Mouse (Mus musculus): ENCODE data around the gene Rps29. TPM values are rescaled to one million over a fixed set of nuclear protein-coding genes. Genes with fewer than 3 reads are reported as not detected.

Gene Rps29
- polyA plus RNA-seq, 1 experiment from 2014 or later, result 1,279 TPM

- peak overlapping the region; percentile 83 for H3K4me3 ChIP-seq (ENCODE audit: low read depth, low read length)
- ATAC-seq, result no peak; the same call in 1 of the 2 replicates
- no peaks in the 10 kb centered on the region for H3K27me3 ChIP-seq (ENCODE audit: insufficient read depth, low read length)
- H3K9me3 ChIP-seq (ENCODE audit: low read length), result no peaks in the 10 kb centered on the region
- WGBS (ENCODE audit: insufficient replicate concordance), result under 1% methylated on average over 19 of the region's 19 CpGs
- peaks cover 15% of the 10 kb centered on the region for H3K4me1 ChIP-seq (ENCODE audit: insufficient read depth)
- DNase-seq, result no peak
- H3K36me3 ChIP-seq (replicated peaks; ENCODE audit: insufficient read depth, low read length), result peaks cover 12% of the 10 kb centered on the region
- H3K9ac ChIP-seq (replicated peaks), result peak overlapping the region; percentile 93
- H3K4me2 ChIP-seq (ENCODE audit: low read depth, low read length), result peak overlapping the region; percentile 77
- H3K27ac ChIP-seq (ENCODE audit: low read depth), result peak overlapping the region; percentile 97
- TF ChIP-seq EP300 (IDR thresholded peaks at IDR 0.05; ENCODE audit: low read depth), result no peak
- TF ChIP-seq CTCF (IDR thresholded peaks at IDR 0.05; ENCODE audit: low read depth), result no peak
These were observed 621 bp downstream of the Rps29 start for GRCm38 (mm10) chr12:69158366-69158764.

GRCm38 (mm10) chr12:69157107-69157506 lies 1.9 kb downstream of the Rps29 start:
- Histone ChIP-seq H3K27me3 (ENCODE audit: insufficient read depth, low read length) (no peaks in the 10 kb centered on the region), H3K36me3 (replicated peaks; ENCODE audit: insufficient read depth, low read length) (peaks cover 12% of the 10 kb centered on the region), H3K9ac (replicated peaks) (no peak overlapping the region), H3K27ac (ENCODE audit: low read depth) (peak overlapping the region; percentile 12; the same call in 1 of the 2 replicates), H3K4me1 (ENCODE audit: insufficient read depth) (peaks cover 15% of the 10 kb centered on the region), H3K4me3 (ENCODE audit: low read depth, low read length) (peak overlapping the region; percentile 83), H3K9me3 (ENCODE audit: low read length) (no peaks in the 10 kb centered on the region), H3K4me2 (ENCODE audit: low read depth, low read length) (peak overlapping the region; percentile 77)
- no peak for DNase-seq
- TF ChIP-seq CTCF (IDR thresholded peaks at IDR 0.05; ENCODE audit: low read depth), result no peak
- TF ChIP-seq EP300 (IDR thresholded peaks at IDR 0.05; ENCODE audit: low read depth), result no peak
- 90% methylated on average over 2 of the region's 2 CpGs for WGBS (ENCODE audit: insufficient replicate concordance)
- ATAC-seq, result no peak

- ATAC-seq (no peak), DNase-seq (no peak)
- H3K9me3 ChIP-seq (ENCODE audit: low read length), result no peaks in the 10 kb centered on the region
- TF ChIP-seq EP300 (IDR thresholded peaks at IDR 0.05; ENCODE audit: low read depth) (no peak), CTCF (IDR thresholded peaks at IDR 0.05; ENCODE audit: low read depth) (no peak)
- no peaks in the 10 kb centered on the region for H3K27me3 ChIP-seq (ENCODE audit: insufficient read depth, low read length)
- WGBS (ENCODE audit: insufficient replicate concordance), result 74% methylated on average over 4 of the region's 4 CpGs
- peaks cover 15% of the 10 kb centered on the region for H3K4me1 ChIP-seq (ENCODE audit: insufficient read depth)
- H3K27ac ChIP-seq (ENCODE audit: low read depth), result peak overlapping the region; percentile 12; the same call in 1 of the 2 replicates
- H3K36me3 ChIP-seq (replicated peaks; ENCODE audit: insufficient read depth, low read length), result peaks cover 12% of the 10 kb centered on the region
- no peak overlapping the region for H3K4me3 ChIP-seq (ENCODE audit: low read depth, low read length)
- H3K4me2 ChIP-seq (ENCODE audit: low read depth, low read length), result no peak overlapping the region
- no peak overlapping the region for H3K9ac ChIP-seq (replicated peaks)
These were observed 2.5 kb downstream of the Rps29 start for GRCm38 (mm10) chr12:69156436-69156835.

GRCm38 (mm10) chr12:69155923-69156322 lies 3.1 kb downstream of the Rps29 start:
- Histone ChIP-seq H3K4me2 (ENCODE audit: low read depth, low read length) (no peak overlapping the region), H3K4me1 (ENCODE audit: insufficient read depth) (peaks cover 15% of the 10 kb centered on the region), H3K4me3 (ENCODE audit: low read depth, low read length) (no peak overlapping the region), H3K9ac (replicated peaks) (no peak overlapping the region), H3K36me3 (replicated peaks; ENCODE audit: insufficient read depth, low read length) (peaks cover 12% of the 10 kb centered on the region), H3K9me3 (ENCODE audit: low read length) (no peaks in the 10 kb centered on the region), H3K27me3 (ENCODE audit: insufficient read depth, low read length) (no peaks in the 10 kb centered on the region), H3K27ac (ENCODE audit: low read depth) (no peak overlapping the region)
- WGBS (ENCODE audit: insufficient replicate concordance), result 73% methylated on average over 2 of the region's 2 CpGs
- TF ChIP-seq CTCF (IDR thresholded peaks at IDR 0.05; ENCODE audit: low read depth) (no peak), EP300 (IDR thresholded peaks at IDR 0.05; ENCODE audit: low read depth) (no peak)
- ATAC-seq (no peak), DNase-seq (no peak)

- TF ChIP-seq EP300 (IDR thresholded peaks at IDR 0.05; ENCODE audit: low read depth) (no peak), CTCF (IDR thresholded peaks at IDR 0.05; ENCODE audit: low read depth) (no peak)
- no peaks in the 10 kb centered on the region for H3K27me3 ChIP-seq (ENCODE audit: insufficient read depth, low read length)
- DNase-seq, result no peak
- no peak overlapping the region for H3K4me3 ChIP-seq (ENCODE audit: low read depth, low read length)
- H3K9me3 ChIP-seq (ENCODE audit: low read length), result no peaks in the 10 kb centered on the region
- H3K4me1 ChIP-seq (ENCODE audit: insufficient read depth), result no peaks in the 10 kb centered on the region
- ATAC-seq, result no peak
- WGBS (ENCODE audit: insufficient replicate concordance), result 70% methylated on average over 13 of the region's 13 CpGs
- H3K9ac ChIP-seq (replicated peaks), result no peak overlapping the region
- peak overlapping the region; percentile 49 for H3K4me2 ChIP-seq (ENCODE audit: low read depth, low read length)
- no peaks in the 10 kb centered on the region for H3K36me3 ChIP-seq (replicated peaks; ENCODE audit: insufficient read depth, low read length)
- H3K27ac ChIP-seq (ENCODE audit: low read depth), result no peak overlapping the region
These were observed 8.9 kb downstream of the Rps29 start for GRCm38 (mm10) chr12:69150049-69150448.

- H3K4me3 ChIP-seq (ENCODE audit: low read depth, low read length), result no peak overlapping the region
- ATAC-seq (no peak), DNase-seq (no peak)
- 75% methylated on average over 5 of the region's 5 CpGs for WGBS (ENCODE audit: insufficient replicate concordance)
- no peaks in the 10 kb centered on the region for H3K4me1 ChIP-seq (ENCODE audit: insufficient read depth)
- H3K9me3 ChIP-seq (ENCODE audit: low read length), result no peaks in the 10 kb centered on the region
- H3K27ac ChIP-seq (ENCODE audit: low read depth), result no peak overlapping the region
- H3K27me3 ChIP-seq (ENCODE audit: insufficient read depth, low read length), result no peaks in the 10 kb centered on the region
- no peak overlapping the region for H3K9ac ChIP-seq (replicated peaks)
- no peaks in the 10 kb centered on the region for H3K36me3 ChIP-seq (replicated peaks; ENCODE audit: insufficient read depth, low read length)
- no peak overlapping the region for H3K4me2 ChIP-seq (ENCODE audit: low read depth, low read length)
- TF ChIP-seq EP300 (IDR thresholded peaks at IDR 0.05; ENCODE audit: low read depth), result no peak
- no peak for TF ChIP-seq CTCF (IDR thresholded peaks at IDR 0.05; ENCODE audit: low read depth)
These were observed 11.7 kb downstream of the Rps29 start for GRCm38 (mm10) chr12:69147166-69147735.

Measured in liver, postnatal 0 days (tissue).